Mouse (Mus musculus) cerebellum, postnatal 36 days (tissue): ENCODE measurements around the gene S100pbp.

Experiments used
- DNase-seq, 2 experiments: peaks; one replicate each; pipeline ENCODE4 v3.0.0; 2021 to 2022; ENCODE audit warnings: mixed read lengths in 2 of 2

The S100pbp gene

DNA sequence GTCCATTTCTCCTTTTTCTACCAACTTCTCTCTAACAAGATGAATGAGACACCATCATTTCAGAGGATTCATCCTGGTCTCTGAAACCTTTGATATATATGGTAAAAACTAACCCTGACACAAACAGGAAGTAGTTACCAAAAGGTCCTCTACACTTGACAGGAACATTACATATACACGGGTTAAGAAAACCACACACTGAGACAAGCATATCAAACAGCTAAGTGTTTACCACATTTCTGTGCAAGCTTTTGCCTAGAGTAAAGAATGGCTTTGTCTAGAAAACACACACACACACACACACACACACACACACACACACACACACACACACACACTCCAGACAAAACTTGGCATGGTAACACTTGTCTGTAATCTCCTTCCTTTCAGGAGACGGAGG, 43.1 kb downstream of the S100pbp start:
- no peak for DNase-seq

DNA sequence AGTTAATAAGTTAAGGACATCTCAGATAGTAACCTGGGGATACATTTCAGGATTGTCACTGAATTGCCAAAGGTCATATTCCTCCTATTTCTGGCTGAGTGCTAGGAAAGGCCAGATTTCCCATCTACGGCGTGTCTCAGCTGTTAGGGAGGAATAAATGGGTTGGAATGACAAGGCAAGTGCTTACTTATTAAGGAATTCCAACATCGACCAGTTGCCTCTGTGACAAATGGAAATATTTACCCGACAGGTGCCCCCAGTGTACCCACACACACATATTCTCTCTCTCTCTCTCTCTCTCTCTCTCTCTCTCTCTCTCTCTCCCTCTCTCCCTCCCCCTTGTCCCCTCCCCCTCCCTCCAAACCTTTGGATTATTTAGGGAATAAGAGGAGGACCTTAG, 43.6 kb downstream of the S100pbp start:
- no peak for DNase-seq

DNA sequence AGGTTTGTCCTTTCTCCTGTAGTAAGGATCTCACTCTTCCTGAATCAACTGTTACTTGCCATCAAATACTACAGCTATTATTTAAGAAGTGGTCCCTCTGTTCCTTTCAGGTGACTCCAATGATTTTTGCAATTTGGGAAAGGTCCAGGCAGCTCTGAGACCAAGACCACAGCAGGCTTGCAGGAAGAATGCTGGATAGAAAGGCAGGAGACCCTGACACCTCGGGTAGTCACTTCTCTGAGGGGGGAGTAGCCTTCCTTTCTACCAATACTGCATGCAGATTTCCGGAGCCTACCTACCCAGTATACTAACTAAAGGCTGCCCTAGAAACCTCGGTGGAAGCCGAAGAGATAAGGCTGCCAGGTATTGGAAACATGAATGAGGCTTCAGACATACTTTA, 44.1 kb downstream of the S100pbp start:
- no peak for DNase-seq

DNA sequence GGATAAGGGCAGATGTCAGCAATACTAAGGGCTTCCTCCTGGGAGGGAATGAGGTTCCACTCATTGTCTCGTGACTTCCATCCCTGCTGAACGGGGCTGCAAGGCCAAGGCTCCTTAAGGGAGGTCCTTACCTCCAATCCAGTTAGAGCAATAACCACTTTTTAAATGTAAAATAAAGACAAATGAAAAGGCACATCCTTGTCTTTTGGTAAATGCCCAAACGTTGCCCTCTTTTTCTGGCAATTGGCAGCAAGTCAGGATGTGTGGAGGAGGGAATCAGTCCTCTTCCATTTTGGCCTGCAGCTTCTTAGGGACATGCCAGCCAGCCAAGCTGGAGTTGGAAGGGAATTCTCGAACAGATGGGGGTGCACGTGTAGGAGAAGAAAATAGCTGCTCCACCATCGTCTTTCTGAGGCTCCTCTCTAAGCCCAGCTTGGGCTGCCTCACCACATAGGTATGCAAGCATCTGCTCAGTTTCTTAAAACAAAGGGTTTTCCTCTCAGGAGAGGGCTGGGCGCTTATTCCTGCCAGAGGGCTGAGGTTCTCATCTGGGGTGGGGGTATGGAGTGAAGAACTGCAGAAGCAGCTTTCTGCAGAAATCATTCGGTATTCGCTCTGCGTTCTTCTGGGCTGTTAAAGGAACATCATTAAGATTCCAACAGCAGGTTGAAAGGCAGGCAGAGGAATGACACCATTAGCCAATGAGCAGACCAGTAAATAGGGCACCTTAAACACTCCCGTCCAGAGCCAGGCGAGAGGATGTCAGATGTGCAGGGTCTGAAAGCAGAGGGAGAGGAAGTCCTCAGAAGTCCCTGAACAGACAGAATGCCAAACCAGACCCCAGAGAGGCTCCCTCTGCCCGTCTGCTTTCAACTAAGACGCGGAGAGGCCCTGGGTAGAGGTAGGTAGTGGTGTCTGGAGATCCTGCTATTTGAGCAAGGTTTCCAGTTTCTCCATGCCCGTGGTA, 44.8 kb downstream of the S100pbp start:
- peak; percentile 87 to 89 for DNase-seq

DNA sequence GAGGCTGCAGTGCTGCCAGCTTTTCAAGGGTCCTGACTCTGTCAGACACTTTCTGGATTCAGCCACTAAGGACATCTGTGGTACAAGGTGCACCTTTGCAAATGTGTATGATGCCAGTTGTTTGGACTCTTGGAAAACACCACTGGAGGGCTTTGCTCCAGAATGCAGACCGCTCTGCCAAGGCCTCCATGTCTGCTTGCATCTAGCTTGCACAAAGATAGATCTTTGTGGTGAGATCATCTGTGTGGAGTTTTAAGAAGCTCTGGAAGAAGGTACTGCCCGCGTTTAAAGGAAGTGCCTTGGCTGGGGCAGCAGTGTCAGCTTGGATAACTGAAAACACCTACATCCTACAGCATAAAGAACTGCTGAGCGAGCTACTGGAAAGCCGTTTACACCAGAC, 46.0 kb downstream of the S100pbp start:
- no peak for DNase-seq

DNA sequence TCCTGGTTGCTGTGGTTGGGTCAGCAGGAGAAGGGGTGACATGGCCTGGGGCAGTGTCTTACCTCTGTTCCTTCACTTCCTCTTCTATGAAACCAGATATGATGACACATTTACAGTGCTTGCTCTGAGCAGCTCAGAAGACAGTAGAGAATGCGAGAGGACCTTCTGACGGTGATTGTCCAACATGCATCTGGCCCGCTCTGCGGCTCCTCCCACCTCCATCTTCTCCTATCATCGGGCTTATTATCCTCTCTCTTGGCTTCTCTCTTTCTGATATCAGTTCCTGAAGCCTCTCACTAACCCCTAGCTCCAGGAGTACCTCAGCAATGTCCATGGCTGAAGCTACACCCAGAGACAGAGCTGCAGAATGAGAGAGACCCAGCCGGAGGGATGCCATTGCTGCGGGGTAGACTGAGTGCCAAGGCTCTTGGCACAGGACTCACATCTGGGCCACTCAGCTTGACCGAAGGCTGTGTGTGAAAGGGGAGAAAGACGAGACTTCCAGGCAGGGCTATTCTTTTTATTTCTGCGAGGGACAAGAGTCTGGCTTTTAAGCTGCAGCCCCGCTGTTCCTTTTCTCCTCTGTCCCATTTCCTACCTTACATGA, 47.0 kb downstream of the S100pbp start:
- no peak for DNase-seq

DNA sequence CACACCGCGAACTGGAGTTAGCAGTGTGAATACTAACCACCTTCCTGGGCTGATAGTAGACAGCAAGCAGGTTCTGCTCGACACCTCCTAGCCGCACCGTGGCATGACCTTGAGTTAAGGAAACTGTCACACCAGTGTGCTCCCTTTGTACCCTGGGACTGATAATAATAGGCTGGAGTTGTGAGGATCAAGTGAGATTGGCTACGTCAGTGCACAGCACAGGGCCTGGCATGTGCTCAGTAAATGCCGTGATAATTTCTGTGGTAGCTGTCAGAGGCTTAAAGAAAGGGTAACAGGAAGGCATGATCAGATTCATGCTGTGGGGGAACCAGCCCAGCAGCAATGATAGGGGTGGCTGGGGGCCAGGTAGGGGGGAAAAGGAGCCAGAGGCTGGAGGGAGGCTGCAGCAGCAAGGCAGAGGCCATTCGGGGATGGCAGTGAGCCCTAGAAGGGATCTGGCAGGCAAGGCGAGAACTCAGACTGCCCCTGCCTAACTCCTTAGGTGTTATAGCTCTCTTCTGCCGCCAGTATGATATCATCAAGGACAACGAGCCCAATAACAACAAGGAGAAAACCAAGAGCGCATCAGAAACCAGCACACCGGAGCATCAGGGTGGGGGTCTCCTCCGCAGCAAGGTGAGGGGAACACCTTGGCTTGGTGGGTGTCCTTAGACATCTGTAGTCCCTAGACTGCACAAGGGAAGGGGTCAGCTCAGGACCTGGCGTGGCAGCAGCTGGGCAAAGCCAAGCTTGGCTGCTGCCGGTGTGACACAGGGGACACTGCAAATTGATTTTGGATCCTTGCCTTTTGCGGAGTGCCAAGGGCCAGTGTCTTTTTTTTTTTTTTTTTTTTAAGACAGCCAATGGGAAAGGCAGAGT, 47.7 kb downstream of the S100pbp start:
- DNase-seq = peak in 1 of 2 experiments; percentile 26

DNA sequence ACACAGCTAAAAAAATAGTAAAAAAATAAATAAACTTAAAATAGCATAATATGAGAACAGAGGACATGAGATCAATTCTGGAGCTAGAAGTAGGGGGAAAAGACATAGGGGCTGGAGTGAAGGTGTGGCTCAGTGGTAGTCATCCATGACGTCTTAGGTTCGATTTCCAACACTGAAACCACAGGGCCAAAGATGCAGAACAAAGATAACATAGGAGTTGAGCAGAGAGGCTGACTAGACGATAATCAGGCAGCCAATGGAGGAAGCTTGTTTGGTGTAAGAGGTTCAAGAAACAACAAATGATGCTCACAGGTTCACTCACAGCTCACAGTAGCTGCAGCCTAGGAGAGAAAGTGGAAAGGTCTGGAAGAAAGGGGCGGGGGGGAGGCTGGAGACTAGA, 48.7 kb downstream of the S100pbp start:
- no peak for DNase-seq

DNA sequence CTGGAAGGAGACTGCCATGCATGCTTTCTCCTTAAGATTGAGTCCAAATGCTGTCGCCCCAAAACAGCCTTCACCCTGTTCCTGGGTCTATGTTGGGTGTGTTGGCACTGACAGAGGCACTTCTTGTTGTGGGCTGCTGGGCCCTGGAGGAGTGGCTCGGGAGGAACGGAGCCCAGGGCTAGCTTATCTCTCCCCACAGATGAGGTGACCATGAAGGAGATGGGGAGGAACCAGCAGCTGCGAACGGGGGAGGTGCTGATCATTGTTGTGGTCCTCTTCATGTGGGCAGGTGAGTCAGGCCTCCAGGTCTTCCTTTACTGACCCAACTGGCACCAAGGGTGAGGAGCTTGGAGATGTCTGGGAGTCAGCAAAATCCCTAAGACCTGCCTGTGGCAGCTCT, 49.9 kb downstream of the S100pbp start:
- peak in 1 of 2 experiments; percentile 5 for DNase-seq

DNA sequence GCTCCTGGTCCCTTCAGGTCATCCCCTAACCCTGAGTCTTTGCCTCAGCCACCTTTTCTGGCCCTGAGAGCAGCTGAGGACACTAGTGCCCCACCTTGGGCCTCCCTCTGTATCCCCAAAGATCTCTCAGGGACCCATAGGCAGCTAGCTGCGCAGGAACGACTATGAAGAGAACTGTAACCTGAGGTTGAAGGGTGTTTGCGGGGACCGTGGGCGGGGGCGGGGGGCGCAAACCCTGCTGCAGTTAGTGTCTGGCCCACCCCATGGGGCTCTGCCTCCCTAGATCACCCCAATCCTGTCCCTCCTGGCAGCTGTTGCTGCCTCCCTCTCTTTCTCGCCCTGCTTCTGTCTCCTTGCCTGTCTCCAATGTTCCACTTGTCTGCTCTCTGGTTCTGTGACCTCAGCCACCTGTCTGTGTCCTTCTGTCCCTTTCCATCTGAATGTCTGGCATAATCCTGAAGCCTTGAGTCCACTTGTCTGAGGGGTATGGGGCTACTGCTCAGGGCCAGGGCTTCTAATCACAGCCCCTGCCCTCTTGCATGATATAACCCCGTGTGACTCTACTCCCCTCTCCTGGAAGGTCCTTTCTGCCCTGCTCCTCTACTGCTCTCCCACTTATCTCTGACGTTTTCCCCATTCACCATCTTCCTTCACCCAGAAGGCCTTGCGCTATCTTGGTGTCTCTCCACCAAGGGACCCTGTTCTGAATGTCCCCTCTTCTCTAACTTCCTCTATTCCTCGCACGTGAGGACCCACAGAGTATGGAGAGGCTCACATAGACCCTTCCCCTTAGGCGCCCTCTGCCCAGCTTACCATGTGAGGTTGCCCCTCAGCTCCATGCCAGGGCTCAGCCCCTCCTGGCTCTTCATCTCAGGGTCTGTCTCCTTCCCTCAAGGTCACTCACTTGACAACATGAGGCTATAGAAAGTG, 51.9 kb downstream of the S100pbp start:
- peak; percentile 19 to 45 for DNase-seq

DNA sequence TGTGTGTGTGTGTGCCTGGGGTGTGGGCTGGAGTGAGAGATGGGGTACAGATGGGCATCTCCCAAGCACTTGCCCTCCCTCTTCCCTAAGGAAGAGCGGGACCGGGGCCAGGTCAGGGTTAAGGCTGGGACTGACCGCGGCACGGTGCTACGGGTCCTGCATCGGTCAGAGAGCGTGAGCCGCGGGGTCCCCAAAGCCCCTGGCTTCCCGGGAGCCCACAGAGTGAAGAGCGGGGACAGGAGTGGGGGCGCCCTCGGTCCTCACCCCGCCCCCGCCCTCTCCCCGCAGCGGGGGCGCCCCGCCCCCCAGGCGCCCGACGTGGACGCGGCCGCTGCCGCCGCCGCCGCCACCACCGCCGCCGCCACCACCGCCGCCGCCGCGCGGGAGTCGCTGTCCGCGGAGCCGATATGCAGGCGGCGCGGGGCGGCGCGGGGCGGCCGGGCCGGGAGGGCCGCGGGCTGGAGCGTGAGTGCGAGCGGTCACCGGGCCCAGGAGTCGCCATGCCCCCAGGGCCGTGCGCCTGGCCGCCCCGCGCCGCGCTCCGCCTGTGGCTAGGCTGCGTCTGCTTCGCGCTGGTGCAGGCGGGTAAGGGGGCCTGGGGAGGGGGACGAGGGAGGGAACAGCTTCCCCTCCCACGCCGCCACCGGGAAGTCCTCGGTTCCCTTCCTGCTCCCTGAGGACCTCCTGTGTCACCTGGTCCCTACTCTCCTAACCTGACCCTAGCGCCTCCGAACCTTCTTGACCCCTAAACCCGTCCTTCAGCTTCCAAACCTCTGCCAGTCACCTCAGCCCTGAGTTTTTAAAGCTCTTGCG, 52.7 kb downstream of the S100pbp start, which contains the start of gene Fndc5:
TSS of gene Fndc5 (plus strand) at position 421 of the 813 bp plus-strand sequence.
- DNase-seq = peak; percentile 55 to 64

DNA sequence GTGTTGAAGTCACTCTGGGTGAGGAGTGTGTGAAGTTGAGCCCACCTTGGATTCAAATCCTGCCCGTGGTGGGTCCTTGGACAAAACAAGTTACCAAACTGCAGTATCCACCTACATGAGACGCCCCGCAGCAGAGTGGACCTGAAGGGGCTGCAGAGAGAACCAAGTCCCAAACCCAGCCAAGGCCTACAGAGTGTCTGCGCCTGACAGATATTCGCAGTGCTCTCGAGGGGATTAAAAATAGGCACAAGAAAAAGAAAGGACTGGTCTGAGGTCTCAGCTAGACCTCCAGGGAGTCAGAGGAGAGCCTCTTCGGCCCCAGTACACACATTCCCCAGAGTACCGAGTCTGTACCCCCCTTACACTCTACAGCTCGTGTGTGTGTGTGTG, 53.3 kb downstream of the S100pbp start:
- peak in 1 of 2 experiments; percentile 31 for DNase-seq

DNA sequence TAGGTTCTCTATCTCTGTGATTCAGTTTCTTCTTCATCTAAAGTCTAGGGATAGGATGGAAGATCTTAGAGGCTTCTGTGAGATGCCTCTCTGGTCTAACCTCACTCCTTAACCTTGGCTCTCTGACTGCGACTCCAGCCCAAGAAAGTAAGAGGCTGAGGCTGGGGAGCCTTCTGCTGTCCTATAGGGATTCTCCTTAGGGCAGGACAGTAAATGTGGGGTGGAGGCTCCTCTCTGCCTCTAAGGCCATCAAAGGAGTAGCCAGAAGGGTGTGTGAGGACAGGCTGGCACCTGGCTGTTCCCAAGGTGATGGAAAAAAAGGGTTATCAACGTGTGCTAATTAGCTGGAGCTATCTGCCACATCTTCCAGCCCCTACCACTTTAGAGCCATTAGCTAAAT, 53.9 kb downstream of the S100pbp start:
- DNase-seq = peak in 1 of 2 experiments; percentile 9

DNA sequence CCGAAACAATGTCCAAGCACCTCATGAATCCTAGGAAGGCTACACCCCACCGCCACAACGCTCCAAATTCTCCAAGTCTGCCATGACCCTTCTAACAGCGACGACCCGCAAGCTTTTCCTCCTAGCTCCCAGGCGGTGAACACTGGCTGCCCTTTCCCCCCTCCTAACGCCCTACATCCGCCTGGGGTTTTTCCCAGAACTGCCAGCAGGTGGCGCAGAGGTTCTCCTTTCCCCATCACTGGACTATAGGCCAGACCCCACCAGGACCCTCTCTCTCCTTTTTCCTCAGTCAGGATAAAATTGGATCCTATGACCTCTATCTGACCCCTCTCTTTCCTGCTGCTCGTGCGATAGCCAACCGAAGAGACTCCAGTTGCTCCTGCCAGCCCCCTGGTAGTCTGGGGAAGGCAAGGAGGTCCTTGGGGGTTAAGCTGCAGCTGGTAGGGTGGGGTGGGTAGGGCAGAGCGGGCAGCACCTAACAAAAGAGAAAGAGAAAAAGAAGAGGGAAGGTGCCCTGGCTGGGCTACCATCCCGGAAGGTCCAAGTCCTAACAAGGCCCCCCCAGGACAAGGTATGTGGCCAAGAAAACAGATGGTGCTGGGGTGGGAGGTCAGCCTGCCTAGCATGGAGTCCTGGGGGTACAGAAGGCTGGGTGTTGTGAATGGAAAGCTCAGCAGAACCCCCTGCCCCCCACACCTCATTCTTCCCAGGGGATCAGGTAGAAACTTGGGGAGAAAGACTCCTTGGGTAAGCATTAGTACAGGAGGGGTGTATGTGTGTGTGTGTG, 54.5 kb downstream of the S100pbp start:
- peak; percentile 88 for DNase-seq

DNA sequence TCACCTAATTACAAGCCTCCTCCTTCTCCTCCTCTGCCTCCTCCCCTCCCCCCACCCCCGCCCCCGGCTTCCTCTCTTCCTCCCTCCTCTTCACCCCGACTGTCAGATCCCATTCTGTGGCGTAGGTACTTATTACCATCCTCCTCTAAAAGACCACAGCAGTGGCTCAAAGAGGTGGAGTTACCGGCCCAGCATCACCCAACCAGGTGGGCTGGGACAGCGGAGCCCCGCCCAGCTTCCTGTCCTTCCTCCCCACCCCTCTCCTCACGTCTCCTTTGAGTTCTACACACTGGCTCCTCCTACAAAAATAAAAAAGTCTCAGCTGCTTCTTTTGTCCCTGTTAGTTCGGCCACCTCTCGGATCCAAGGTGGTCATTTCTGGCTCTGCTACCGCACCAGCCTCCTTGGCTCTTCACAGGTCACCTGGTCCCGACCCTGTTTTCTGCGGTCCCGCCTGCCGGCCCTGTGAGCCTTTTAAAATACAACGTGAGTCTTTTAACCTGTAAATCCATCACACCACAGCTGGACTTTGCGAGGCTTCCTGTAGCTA, 58.7 kb downstream of the S100pbp start:
- DNase-seq = no peak

DNA sequence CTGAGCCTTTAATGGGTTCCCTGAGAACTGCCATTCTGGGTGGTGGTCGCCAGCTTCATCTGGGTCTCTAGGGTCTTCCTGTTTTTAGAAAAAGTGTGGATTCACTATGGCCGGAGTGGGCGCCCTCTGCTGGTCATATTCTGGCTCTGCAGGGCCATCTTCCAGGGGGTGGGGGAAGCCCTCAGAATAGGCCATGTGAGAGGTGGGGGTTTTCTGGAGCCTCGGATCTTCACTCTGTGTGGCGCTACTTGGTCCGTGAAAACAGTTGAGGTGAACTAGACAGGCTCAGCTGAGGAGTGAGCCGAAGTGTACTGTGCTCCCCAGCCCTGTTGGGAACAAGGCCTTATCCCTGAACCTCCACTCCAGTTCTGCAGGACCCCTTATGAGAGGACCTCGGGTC, 59.4 kb downstream of the S100pbp start:
- peak; percentile 47 to 57 for DNase-seq

DNA sequence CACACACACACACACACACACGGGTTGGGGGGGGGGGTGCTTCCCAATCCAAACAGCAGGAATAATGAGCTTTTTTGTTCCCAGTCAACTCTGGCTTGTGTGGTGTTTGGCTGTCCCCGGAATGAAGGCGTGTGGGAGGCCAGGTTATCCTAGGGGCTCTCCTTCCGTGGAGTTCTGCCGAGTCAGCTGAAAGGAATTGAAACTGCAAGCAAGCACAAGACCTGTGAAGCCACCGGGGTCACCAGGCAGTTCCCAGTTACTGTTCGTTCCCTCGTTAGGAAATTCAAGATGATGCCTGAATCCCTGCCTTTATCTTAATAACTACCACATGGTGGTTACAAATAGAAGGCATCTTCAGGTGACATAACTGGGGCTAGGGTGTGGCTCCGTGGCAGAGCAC, 60.1 kb downstream of the S100pbp start:
- no peak for DNase-seq

DNA sequence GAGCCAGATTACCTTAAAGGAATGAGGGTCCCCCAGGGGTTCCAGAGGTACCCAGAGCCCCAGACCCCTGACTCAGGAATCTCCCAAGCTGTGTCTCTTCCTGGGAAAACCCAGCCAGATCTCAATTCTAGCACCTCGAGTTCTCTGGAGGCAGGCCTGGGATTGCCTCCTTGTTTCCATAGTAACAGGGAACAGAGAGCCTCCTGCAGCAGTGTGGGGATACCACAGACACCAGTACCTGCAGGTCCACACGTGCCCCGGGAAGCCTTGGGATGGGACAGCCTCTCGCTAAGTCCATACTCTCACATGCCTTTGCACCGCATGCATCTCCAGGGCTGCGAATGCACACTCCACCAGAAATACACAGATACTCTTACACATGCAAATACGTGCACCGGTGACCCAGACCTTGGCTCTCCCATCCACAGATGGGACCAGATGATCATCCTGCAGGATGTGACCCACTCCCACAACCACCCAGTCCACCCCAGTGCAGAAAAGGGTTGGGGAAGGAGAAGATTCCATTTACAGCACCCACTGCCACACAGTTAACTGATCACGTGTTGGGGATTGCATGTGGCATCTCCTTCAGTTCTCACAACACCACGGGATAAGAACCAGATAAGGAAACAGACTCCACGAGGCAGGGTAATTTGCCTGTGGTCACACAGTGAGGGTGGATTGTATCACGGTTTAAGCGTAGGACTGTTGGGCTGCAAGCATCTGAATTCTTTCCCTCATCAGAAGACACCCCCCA, 60.8 kb downstream of the S100pbp start:
- no peak for DNase-seq
